Mouse (Mus musculus) forebrain, embryonic 15.5 days (tissue): ENCODE measurements around the gene Slc24a2. TPM values are rescaled to one million over a fixed set of nuclear protein-coding genes. Genes with fewer than 3 reads are reported as not detected.

Experiments used
- ATAC-seq: fragments of 200-750 bp; cut with Nextera tagmentation; replicated peaks from 2 replicates; pipeline ENCODE4 v1.8.0; 2017; ENCODE audit warnings: mild to moderate bottlenecking, moderate TSS enrichment, moderate library complexity
- H3K27ac ChIP-seq: fragments of 300-500 bp; sonication (generic); replicated peaks from 2 replicates; pipeline ENCODE4 v1.5.1; 2015; ENCODE audit warnings: mild to moderate bottlenecking, inconsistent platforms
- H3K27me3 ChIP-seq: fragments of 300-500 bp; sonication (generic); 2 replicates; pipeline ENCODE4 v1.6.1; 2015; ENCODE audit warnings: inconsistent platforms
- H3K36me3 ChIP-seq: fragments of 300-500 bp; sonication (generic); 2 replicates; pipeline ENCODE4 v1.6.1; 2015; ENCODE audit warnings: mild to moderate bottlenecking, inconsistent platforms
- H3K4me1 ChIP-seq: fragments of 300-500 bp; sonication (generic); 2 replicates; pipeline ENCODE4 v1.6.1; 2015; ENCODE audit warnings: inconsistent platforms
- H3K4me2 ChIP-seq: fragments of 300-500 bp; sonication (generic); replicated peaks from 2 replicates; pipeline ENCODE4 v1.6.1; 2015; ENCODE audit warnings: mild to moderate bottlenecking, inconsistent platforms
- H3K4me3 ChIP-seq: fragments of 300-500 bp; sonication (generic); 2 replicates; pipeline ENCODE4 v1.5.1; 2015; ENCODE audit warnings: mild to moderate bottlenecking, inconsistent platforms
- H3K9ac ChIP-seq: fragments of 300-500 bp; sonication (generic); replicated peaks from 2 replicates; pipeline ENCODE4 v1.6.1; 2015; ENCODE audit warnings: mild to moderate bottlenecking, inconsistent platforms
- H3K9me3 ChIP-seq: fragments of 300-500 bp; sonication (generic); 2 replicates; pipeline ENCODE4 v1.6.1; 2016; ENCODE audit warnings: inconsistent platforms
- WGBS: fragments of 180-500 bp; shearing (Covaris S2); methylation state at CpG from one replicate; pipeline ENCODE4 v1.1.7; 2015; ENCODE audit warnings: mixed read lengths; 5-methylcytosine and 5-hydroxymethylcytosine counted together
- polyA plus RNA-seq: library from polyadenylated mRNA; unstranded; fragments of >200 nt; fragmentation: Nextera tagmentation; extraction: Ambion mirVana; gene quantifications from 2 replicates; pipeline ENCODE4 v1.2.1, GENCODE M21; 2015

Slc24a2 gene
- polyA plus RNA-seq, 1 experiment from 2014 or later = 2.2 TPM

DNA sequence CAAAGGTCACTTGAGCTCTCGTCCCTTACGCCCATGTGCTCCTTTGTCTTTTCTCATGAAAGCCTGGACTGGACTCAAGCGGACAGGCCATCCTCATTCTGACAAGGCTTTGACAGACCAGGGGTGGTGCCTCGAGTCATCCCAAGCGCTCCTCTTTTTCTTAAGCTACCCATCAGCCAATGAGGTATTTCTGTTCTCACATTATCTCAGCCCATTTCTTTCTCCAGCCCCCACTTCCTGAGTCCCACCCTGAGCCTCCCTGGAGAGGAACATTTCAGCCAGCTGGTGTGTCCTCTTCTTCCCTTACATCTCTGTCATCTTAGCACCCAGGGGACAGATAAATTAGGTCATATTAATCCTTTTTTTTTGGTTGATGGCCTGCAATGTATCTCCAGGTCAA lies 193.8 kb downstream of the Slc24a2 start:
- Histone ChIP-seq H3K4me2 (no peak overlapping the region), H3K4me3 (no peak overlapping the region), H3K9me3 (no peaks in the 10 kb centered on the region), H3K36me3 (no peaks in the 10 kb centered on the region), H3K27me3 (no peaks in the 10 kb centered on the region), H3K9ac (no peak overlapping the region), H3K27ac (no peak overlapping the region), H3K4me1 (peaks cover 5% of the 10 kb centered on the region)
- no peak for ATAC-seq
- 67% methylated on average over 5 of the region's 5 CpGs for WGBS

DNA sequence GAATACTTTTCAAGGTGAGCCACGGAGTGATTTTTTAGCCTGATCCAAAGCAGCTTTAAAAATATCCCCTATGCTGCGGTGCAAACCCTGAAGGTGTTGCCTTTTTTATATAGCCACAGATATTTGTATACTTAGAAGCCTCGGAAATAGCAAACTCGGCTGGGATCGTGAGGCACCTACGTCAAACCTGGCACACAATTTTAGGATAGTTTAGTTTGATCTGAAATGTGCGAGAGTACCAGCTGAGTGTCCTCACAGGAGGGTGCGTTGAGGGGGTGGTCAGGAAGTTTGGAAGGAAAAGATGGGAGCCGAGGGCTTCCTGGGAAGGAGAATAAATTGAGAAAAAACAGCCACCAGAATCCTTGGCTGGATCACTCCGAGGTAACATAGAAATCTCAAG lies 194.6 kb downstream of the Slc24a2 start:
- no peak for ATAC-seq
- Histone ChIP-seq H3K4me1 (no peaks in the 10 kb centered on the region), H3K4me3 (no peak overlapping the region), H3K36me3 (no peaks in the 10 kb centered on the region), H3K27me3 (no peaks in the 10 kb centered on the region), H3K9ac (no peak overlapping the region), H3K27ac (no peak overlapping the region), H3K4me2 (no peak overlapping the region), H3K9me3 (no peaks in the 10 kb centered on the region)
- 88% methylated on average over 10 of the region's 10 CpGs for WGBS

DNA sequence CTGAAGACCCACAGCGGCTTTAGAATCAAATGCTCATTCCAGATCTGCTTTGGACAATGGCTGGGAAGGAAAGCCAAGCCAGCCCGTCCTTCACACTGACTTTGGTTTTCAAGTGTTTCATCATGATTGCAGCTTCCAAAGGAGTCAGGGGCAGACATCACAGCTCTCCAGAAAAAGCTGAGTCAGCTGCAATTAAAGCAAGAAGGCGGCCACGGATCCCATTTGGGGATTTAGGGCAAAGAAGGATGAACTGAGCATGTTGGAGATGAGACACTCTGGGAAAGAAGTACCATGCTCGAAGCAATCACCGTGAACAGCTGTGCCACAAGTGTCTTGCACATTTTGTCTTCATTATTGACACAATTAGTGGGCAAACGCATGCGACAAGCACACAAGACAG lies 197.6 kb downstream of the Slc24a2 start:
- Histone ChIP-seq H3K4me3 (no peak overlapping the region), H3K27me3 (no peaks in the 10 kb centered on the region), H3K4me2 (no peak overlapping the region), H3K9me3 (no peaks in the 10 kb centered on the region), H3K4me1 (no peaks in the 10 kb centered on the region), H3K36me3 (no peaks in the 10 kb centered on the region), H3K27ac (no peak overlapping the region), H3K9ac (no peak overlapping the region)
- ATAC-seq = no peak
- WGBS = 80% methylated on average over 8 of the region's 8 CpGs

DNA sequence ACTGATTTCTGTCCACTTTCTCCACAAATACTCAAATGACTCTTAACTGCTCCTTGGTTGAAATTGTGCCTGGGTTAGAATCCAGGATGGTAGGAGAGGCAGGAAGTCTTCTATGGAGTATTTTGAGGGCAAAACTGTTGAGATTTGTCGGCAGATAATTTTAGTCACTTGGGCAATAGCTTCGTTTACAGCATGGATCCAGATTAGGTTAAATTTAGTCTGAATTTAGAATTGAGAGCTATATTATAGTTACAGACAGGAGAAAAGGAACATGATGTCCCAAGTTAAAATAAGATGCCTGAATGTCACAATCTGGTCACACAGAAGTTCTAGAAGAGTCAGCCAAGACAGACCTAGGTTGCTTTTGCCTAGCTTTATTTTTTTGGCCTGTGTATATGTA lies 199.2 kb downstream of the Slc24a2 start:
- 83% methylated on average over 2 of the region's 2 CpGs for WGBS

DNA sequence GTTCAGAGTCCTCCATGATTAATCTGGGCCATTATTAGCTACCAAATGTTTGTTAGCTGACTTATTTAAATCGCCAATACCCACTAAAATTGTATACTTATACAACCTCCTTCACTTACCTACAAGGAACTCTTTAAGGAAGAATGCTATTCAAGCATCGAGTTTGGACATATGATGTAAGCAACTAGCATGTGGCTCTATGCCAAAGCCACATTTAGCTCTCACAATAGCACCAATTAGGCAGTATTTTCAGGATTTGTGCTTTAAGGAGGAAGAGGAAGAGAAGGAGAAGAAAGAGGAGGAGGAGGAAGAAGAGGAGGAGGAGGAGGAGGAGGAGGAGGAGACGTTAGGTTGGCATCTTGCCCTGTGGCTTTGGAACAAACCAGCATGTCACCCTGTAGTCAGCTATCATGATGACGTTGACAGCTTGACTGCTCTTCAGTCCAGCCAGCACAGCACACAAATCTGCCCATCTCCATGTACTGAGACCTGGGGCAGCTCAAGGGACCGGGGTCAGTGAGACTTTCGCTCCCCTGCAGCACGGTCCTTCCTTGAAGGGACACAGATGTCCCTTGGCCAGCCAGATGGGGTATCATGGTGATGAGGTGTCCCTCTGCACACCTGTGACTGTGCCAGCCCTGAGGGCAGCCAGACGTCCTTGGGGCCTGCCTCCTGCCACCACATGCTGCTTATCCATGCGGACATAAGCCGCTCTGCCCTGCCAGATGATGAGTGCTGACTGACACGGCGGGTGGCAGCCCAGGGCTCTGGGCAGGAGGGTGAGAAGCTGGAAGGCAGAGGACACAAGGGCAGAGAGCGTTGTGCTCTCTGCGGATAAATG lies 203.7 kb downstream of the Slc24a2 start:
- no peaks in the 10 kb centered on the region for H3K9me3 ChIP-seq
- H3K27ac ChIP-seq = no peak overlapping the region; the same call in 1 of the 2 replicates
- no peak overlapping the region for H3K9ac ChIP-seq
- no peaks in the 10 kb centered on the region for H3K36me3 ChIP-seq
- H3K4me2 ChIP-seq = no peak overlapping the region
- H3K27me3 ChIP-seq = no peaks in the 10 kb centered on the region
- H3K4me3 ChIP-seq = no peak overlapping the region
- peak; percentile 65 for ATAC-seq
- WGBS = 37% methylated on average over 14 of the region's 14 CpGs
- peaks cover 15% of the 10 kb centered on the region for H3K4me1 ChIP-seq

More for the DNA sequence above, 199.2 kb downstream of the Slc24a2 start:
- Histone ChIP-seq H3K27me3 (no peaks in the 10 kb centered on the region), H3K9me3 (no peaks in the 10 kb centered on the region), H3K4me3 (no peak overlapping the region), H3K4me2 (no peak overlapping the region), H3K4me1 (peaks cover 12% of the 10 kb centered on the region), H3K27ac (no peak overlapping the region), H3K9ac (no peak overlapping the region), H3K36me3 (no peaks in the 10 kb centered on the region)
- no peak for ATAC-seq

DNA sequence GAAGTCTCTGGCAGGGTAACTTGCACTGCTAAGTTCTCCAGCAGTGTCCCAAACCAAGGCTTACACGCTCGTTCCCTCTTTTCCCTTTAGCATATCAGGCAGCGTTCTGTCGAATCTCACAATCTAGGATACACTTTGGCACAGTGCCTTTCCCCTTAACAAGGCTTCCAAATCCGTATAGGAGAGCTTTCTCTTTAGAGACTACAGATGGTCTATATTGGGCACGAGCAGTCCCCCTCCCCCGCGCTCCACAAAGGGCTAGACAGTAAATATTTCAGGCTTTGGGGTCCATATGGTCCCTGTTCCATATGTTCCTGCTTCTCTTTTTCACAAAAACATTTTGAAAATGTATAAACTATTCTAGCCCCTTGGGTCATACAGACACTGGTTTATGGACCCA lies 205.7 kb downstream of the Slc24a2 start:
- no peak overlapping the region for H3K9ac ChIP-seq
- 0 out of 2 replicates have a peak overlapping the region, but pooled peaks have one; percentile 32 for H3K27ac ChIP-seq
- ATAC-seq = peak; percentile 62
- WGBS = 53% methylated on average over 8 of the region's 8 CpGs
- no peak overlapping the region for H3K4me2 ChIP-seq
- H3K9me3 ChIP-seq = no peaks in the 10 kb centered on the region
- H3K4me3 ChIP-seq = no peak overlapping the region
- peaks cover 20% of the 10 kb centered on the region for H3K4me1 ChIP-seq
- no peaks in the 10 kb centered on the region for H3K27me3 ChIP-seq
- no peaks in the 10 kb centered on the region for H3K36me3 ChIP-seq

DNA sequence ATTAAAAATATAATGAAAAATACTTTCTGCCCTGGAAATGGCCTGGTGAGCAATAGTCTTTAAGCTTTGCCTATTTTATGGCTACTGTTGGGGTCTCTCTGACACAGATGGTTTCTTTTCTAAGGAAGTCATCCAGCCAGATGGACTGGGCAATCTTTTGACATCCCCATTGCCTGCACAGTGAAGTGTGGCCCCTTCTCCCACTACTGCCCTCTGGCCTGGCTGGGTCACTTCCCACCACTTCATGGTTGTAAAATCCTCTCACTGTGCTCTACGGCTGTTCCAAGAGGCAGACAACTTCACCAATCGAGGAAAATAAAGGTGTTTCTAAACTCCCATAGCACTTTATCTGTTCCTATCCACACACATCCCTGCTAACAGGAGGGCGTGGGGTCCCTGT lies 208.7 kb downstream of the Slc24a2 start:
- Histone ChIP-seq H3K27ac (no peak overlapping the region), H3K4me1 (peaks cover 30% of the 10 kb centered on the region), H3K4me3 (no peak overlapping the region), H3K9me3 (no peaks in the 10 kb centered on the region), H3K4me2 (no peak overlapping the region), H3K27me3 (no peaks in the 10 kb centered on the region), H3K36me3 (no peaks in the 10 kb centered on the region), H3K9ac (no peak overlapping the region)
- 72% methylated on average over 3 of the region's 3 CpGs for WGBS
- ATAC-seq = no peak

DNA sequence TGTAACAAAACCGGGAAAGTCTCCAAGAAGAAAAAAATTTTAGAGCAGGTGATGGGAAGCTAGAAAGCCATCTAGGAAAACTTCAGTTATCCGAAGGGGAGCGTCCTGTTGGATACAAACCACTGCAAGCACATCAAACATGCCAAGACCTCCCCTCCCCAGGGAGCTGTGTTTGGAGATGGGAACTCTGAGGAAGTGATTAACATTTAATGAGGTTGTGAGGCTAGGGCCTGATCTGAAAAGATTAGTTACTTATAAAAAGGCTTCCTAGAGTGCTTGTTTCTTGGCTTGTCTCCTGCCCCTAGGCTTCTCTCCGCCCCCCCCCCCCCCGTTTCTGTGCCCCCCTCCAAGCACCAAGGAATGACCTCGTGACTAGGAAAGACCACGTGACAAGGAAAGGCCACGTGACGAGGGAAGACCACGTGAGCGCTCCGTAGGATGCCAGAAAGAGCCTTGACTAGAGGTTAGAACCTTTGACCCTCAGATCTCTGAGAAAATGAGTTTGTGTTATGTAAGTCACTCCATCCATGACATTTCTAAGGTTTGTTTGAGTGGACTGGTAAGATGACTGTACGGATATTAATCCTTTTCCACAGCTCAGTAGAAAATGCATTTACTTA lies 210.7 kb downstream of the Slc24a2 start:
- WGBS = 49% methylated on average over 13 of the region's 13 CpGs
- no peak overlapping the region for H3K9ac ChIP-seq
- no peaks in the 10 kb centered on the region for H3K9me3 ChIP-seq
- no peak for ATAC-seq
- H3K36me3 ChIP-seq = no peaks in the 10 kb centered on the region
- no peak overlapping the region for H3K4me3 ChIP-seq
- no peak overlapping the region for H3K27ac ChIP-seq
- H3K27me3 ChIP-seq = no peaks in the 10 kb centered on the region
- peaks cover 24% of the 10 kb centered on the region for H3K4me1 ChIP-seq
- H3K4me2 ChIP-seq = no peak overlapping the region

DNA sequence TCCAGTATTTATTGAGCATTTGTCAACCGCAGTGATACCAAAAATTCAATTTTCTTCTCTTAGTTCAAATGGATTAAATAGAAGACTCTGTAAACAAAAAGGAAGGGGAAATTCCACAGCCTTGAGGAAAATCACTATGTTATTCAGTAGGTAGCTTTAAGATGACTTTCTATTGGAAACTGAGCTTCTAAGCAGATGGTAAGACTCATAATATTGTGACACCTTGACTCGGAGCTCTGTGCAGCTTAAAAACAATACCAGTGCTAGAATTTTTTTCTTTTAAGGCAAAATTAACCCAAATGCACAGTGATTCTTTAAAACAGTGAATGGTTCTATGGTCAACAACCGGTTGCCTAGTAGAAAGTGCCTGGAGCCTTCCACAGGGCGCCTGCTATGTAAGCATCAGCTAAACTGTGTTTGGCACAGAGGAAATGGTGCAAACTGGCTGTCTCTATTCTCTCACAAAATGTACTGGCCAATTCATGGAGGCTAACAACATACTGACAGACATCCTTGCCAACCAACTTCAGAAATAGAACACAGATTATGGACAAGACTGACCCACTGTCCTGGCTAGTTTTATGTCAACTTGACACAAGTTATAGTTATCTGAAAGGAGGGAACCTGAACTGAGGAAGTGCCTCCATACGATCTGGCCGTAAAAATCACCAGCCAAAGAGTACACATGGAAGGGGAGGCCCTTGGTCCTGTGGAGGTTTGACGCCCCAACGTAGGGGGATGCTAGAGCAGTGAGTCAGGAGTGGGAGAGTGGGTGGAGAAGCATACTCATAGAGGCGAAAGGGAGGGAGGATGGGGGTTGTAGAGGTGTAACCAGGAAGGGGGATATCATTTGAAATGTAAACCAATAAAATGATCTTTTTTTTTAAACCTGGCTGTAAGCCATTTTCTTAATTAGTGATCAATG lies 211.9 kb downstream of the Slc24a2 start:
- peak; percentile 65; the same call in 1 of the 2 replicates for ATAC-seq

DNA sequence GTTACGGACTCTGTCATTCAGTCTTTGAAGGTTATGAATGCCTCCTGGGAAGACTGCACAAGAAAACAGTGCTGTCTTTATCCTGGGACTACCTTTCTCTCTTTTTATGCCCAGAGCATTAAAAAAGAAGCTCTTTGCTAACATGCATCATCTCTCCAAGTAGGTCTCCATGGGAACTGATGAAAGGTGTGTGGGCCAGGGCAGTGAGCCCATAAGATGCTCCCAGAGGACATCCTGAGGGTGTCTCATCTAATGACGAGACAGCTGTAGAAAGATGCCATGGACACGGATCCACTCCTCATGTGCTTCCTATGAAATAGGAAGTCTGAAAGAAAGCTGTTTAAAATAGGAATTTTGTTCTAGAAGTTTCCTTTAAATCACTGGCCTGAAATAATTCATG lies 212.8 kb downstream of the Slc24a2 start:
- Histone ChIP-seq H3K9me3 (no peaks in the 10 kb centered on the region), H3K9ac (no peak overlapping the region), H3K27ac (no peak overlapping the region), H3K4me3 (no peak overlapping the region), H3K4me2 (no peak overlapping the region), H3K36me3 (no peaks in the 10 kb centered on the region), H3K4me1 (peaks cover 24% of the 10 kb centered on the region), H3K27me3 (no peaks in the 10 kb centered on the region)
- 68% methylated on average over 3 of the region's 3 CpGs for WGBS
- ATAC-seq = no peak

More for the DNA sequence above, 211.9 kb downstream of the Slc24a2 start:
- H3K9me3 ChIP-seq = no peaks in the 10 kb centered on the region
- H3K4me2 ChIP-seq = no peak overlapping the region
- no peak overlapping the region for H3K4me3 ChIP-seq
- WGBS = 75% methylated on average over 9 of the region's 9 CpGs
- peak overlapping the region; percentile 17; the same call in 1 of the 2 replicates for H3K27ac ChIP-seq
- H3K36me3 ChIP-seq = no peaks in the 10 kb centered on the region
- no peak overlapping the region for H3K9ac ChIP-seq
- no peaks in the 10 kb centered on the region for H3K27me3 ChIP-seq
- H3K4me1 ChIP-seq = peaks cover 24% of the 10 kb centered on the region

DNA sequence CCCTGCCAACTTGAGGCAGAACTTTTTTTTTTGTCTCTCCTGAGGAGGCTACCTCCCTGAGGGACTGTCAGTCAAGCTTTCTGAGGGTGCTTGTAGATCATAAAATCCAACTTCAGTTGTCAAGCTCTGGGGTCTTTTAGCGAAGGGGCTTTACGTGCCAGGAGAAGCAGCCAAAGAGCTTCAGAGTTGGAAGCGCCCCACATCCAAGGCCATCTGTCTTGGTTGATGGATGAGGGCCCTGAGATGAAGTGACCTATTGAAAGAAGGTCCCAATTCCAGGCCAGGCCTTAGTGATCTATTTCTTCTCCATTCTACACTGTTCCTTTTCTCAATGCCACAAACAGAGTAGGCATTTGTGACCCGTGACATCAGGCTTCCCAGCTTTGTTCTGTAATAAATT lies 214.5 kb downstream of the Slc24a2 start:
- Histone ChIP-seq H3K9ac (no peak overlapping the region), H3K36me3 (no peaks in the 10 kb centered on the region), H3K4me3 (no peak overlapping the region), H3K27me3 (no peaks in the 10 kb centered on the region), H3K4me1 (peaks cover 20% of the 10 kb centered on the region), H3K9me3 (no peaks in the 10 kb centered on the region), H3K27ac (no peak overlapping the region), H3K4me2 (no peak overlapping the region)
- 82% methylated on average over 4 of the region's 4 CpGs for WGBS
- ATAC-seq = no peak
